Mouse (Mus musculus): ENCODE measurements around the gene Fstl4. TPM values are rescaled to one million over a fixed set of nuclear protein-coding genes. Genes with fewer than 3 reads are reported as not detected.
A peak's percentile ranks its signal among the peaks of the same experiment; 100 is the strongest.

Fstl4 gene
- polyA plus RNA-seq (2014; fragmentation: Nextera tagmentation; extraction: Ambion mirVana) = 7.8 and 8.5 TPM in 2 replicates

DNA sequence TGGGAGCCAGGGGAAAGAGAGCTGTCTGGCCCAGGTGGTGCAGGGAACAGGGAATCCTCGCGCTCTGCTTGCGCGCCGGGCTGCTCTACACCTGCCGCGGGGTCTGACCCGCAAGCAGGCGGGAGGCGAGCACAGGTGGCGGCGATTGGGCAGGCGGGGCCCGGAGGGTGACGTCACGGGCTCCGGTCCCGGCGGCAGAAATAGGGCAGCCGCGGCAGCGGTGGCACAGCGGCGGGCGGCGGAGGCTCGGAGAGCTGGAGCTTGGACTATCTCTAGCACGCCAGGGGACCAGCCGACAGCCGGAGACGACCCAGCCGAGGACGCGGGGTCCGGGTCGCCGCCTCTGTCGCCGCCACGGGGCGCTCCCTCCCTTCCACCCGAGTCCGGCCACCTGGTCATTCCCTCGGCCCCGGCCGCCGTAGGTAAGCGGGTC, at the start of gene Fstl4:
Gene Fstl4 (plus strand): TSS at position 174 of the 433 bp plus-strand sequence.
- Histone ChIP-seq H3K4me1 (ENCODE audit: insufficient read depth) (no peaks in the 10 kb centered on the region), H3K9me3 (ENCODE audit: low read depth, low read length) (no peaks in the 10 kb centered on the region), H3K27me3 (ENCODE audit: insufficient read depth, low read length) (peaks cover 39% of the 10 kb centered on the region), H3K27ac (ENCODE audit: low read depth) (no peak within 1 kb of the TSS), H3K36me3 (ENCODE audit: insufficient read depth) (no peaks in the 10 kb centered on the region), H3K9ac (peak within 1 kb of the TSS; percentile 56), H3K4me2 (peak within 1 kb of the TSS; percentile 89), H3K4me3 (ENCODE audit: low read depth, low read length) (peak within 1 kb of the TSS; percentile 54)
- TF ChIP-seq CTCF (IDR thresholded peaks at IDR 0.05; ENCODE audit: low read depth) = no peak
- ATAC-seq (ENCODE audit: insufficient read depth) (peak; percentile 52), DNase-seq (peak; percentile 49)
- WGBS = under 1% methylated on average over 48 of the region's 48 CpGs

DNA sequence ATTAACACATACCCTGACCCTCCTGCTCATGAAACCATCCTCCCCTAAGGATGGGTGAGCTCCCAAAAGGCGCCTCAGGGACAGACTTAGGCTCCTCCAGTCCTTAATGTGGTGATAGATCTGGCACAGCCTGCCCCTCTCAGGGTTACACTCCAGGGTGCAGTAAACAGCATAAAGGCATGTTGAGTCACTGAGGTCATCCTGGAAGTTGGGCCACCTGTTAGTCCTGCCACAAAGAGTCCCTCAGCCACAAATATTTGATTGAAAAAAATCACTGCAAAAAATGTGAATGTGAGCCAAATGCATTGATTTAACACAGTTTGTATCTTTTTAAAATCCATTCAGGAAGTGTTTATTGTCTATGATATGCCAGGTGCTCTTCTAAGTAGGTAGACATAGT, 45.9 kb upstream of the Fstl4 start:
- TF ChIP-seq CTCF (IDR thresholded peaks at IDR 0.05; ENCODE audit: low read depth) = no peak
- Histone ChIP-seq H3K27ac (ENCODE audit: low read depth) (no peak overlapping the region), H3K4me1 (ENCODE audit: insufficient read depth) (no peaks in the 10 kb centered on the region), H3K36me3 (ENCODE audit: insufficient read depth) (no peaks in the 10 kb centered on the region), H3K9me3 (ENCODE audit: low read depth, low read length) (no peaks in the 10 kb centered on the region), H3K4me2 (no peak overlapping the region), H3K9ac (no peak overlapping the region), H3K4me3 (ENCODE audit: low read depth, low read length) (no peak overlapping the region), H3K27me3 (ENCODE audit: insufficient read depth, low read length) (no peaks in the 10 kb centered on the region)
- DNase-seq (no peak), ATAC-seq (ENCODE audit: insufficient read depth) (no peak)
- 72% methylated on average over 1 of the region's 1 CpGs for WGBS

DNA sequence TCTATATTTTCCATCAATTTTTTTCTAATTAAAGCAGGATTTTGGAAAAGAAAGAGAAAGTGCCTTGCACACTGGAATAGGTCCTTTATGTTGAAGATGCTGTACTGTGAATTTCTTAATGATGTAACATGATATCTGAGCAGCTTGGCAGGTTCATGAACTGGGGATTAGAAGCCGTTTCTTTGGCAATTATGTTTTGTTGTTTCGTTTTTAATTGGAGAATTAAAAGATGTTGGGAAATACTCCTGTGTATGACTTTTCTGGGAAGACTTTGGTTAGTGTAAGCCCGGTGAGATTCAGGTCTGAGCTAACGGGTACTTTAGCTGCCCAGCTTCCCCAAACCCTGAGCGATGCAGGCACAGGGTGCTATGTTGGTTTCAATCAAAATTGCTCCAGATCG, 43.3 kb upstream of the Fstl4 start:
- no peak for TF ChIP-seq CTCF (IDR thresholded peaks at IDR 0.05; ENCODE audit: low read depth)
- no peaks in the 10 kb centered on the region for H3K36me3 ChIP-seq (ENCODE audit: insufficient read depth)
- no peak overlapping the region for H3K9ac ChIP-seq
- H3K9me3 ChIP-seq (ENCODE audit: low read depth, low read length) = no peaks in the 10 kb centered on the region
- no peak overlapping the region for H3K4me3 ChIP-seq (ENCODE audit: low read depth, low read length)
- no peaks in the 10 kb centered on the region for H3K4me1 ChIP-seq (ENCODE audit: insufficient read depth)
- WGBS = 67% methylated on average over 6 of the region's 6 CpGs
- ATAC-seq (ENCODE audit: insufficient read depth) (no peak), DNase-seq (no peak)
- H3K27ac ChIP-seq (ENCODE audit: low read depth) = no peak overlapping the region
- H3K4me2 ChIP-seq = no peak overlapping the region
- no peaks in the 10 kb centered on the region for H3K27me3 ChIP-seq (ENCODE audit: insufficient read depth, low read length)

DNA sequence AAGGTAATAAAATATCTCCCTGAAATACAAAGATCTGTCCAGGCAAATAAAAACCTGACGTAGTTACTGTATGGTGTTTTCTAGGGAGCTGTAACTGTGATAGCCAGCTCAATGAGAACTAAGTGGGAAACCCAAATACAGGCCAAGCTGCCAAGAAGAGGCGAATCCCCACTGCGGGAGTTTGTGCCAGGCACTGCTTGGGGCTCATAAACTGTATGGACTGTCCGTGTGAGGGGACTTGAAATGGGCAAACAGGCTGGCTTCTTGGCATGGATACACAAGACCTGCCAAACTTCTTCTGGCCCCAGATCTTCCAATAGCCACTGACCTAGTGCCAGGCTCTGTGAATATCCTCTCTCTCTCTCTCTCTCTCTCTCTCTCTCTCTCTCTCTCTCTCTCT, 41.7 kb upstream of the Fstl4 start:
- Histone ChIP-seq H3K9me3 (ENCODE audit: low read depth, low read length) (no peaks in the 10 kb centered on the region), H3K4me2 (no peak overlapping the region), H3K9ac (no peak overlapping the region), H3K27me3 (ENCODE audit: insufficient read depth, low read length) (no peaks in the 10 kb centered on the region), H3K36me3 (ENCODE audit: insufficient read depth) (no peaks in the 10 kb centered on the region), H3K27ac (ENCODE audit: low read depth) (no peak overlapping the region), H3K4me1 (ENCODE audit: insufficient read depth) (no peaks in the 10 kb centered on the region), H3K4me3 (ENCODE audit: low read depth, low read length) (no peak overlapping the region)
- DNase-seq = no peak
- no peak for TF ChIP-seq CTCF (IDR thresholded peaks at IDR 0.05; ENCODE audit: low read depth)
- 87% methylated on average over 4 of the region's 4 CpGs for WGBS
- ATAC-seq (ENCODE audit: insufficient read depth) = no peak

DNA sequence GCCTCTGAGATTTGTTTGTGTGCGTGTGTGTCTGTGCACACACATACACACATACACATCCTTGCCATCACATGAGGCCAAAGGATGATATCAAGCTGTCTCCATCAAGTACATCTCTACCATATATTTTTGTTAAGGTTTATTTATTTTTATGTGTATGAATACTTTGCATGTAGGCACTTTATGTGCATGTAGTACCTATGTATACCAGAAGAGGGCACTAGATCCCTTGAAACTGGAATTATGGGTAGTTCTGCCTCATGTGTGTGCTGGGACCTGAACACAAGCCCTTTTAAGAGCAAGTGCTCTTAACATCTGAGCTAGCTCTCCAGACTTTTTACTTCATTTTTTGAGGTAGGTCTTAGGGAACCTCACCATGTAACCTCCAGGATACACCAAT, 38.4 kb upstream of the Fstl4 start:
- Histone ChIP-seq H3K9ac (no peak overlapping the region), H3K4me2 (no peak overlapping the region), H3K27me3 (ENCODE audit: insufficient read depth, low read length) (no peaks in the 10 kb centered on the region), H3K4me1 (ENCODE audit: insufficient read depth) (no peaks in the 10 kb centered on the region), H3K9me3 (ENCODE audit: low read depth, low read length) (no peaks in the 10 kb centered on the region), H3K36me3 (ENCODE audit: insufficient read depth) (no peaks in the 10 kb centered on the region), H3K4me3 (ENCODE audit: low read depth, low read length) (no peak overlapping the region), H3K27ac (ENCODE audit: low read depth) (no peak overlapping the region)
- ATAC-seq (ENCODE audit: insufficient read depth) (no peak), DNase-seq (no peak)
- peak; percentile 58 for TF ChIP-seq CTCF (IDR thresholded peaks at IDR 0.05; ENCODE audit: low read depth)
- WGBS = 93% methylated on average over 1 of the region's 1 CpGs

DNA sequence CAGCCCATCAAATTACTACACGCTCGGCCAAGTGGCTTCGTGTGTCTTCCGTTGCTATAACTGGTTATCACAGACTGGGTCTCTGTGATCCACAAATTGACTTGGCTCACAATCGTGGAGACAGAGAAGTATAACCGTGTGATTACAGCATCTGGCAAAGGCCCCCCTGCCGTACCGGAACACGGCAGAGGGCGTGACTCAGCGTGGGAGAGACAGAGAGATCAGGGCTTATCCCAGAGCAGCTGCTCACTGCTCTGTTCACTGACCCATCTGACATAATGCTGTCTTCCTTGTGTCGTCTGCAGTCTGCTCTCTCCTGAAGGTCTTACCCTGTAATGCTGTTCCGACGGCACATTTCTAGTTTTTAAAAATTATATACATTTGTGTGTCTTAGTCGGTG, 36.0 kb upstream of the Fstl4 start:
- no peaks in the 10 kb centered on the region for H3K9me3 ChIP-seq (ENCODE audit: low read depth, low read length)
- H3K27ac ChIP-seq (ENCODE audit: low read depth) = no peak overlapping the region
- no peak overlapping the region for H3K4me2 ChIP-seq
- ATAC-seq (ENCODE audit: insufficient read depth) = no peak
- H3K27me3 ChIP-seq (ENCODE audit: insufficient read depth, low read length) = no peaks in the 10 kb centered on the region
- DNase-seq = no peak
- H3K36me3 ChIP-seq (ENCODE audit: insufficient read depth) = no peaks in the 10 kb centered on the region
- H3K4me3 ChIP-seq (ENCODE audit: low read depth, low read length) = no peak overlapping the region
- no peak overlapping the region for H3K9ac ChIP-seq
- TF ChIP-seq CTCF (IDR thresholded peaks at IDR 0.05; ENCODE audit: low read depth) = no peak
- no peaks in the 10 kb centered on the region for H3K4me1 ChIP-seq (ENCODE audit: insufficient read depth)
- WGBS = 73% methylated on average over 15 of the region's 15 CpGs

DNA sequence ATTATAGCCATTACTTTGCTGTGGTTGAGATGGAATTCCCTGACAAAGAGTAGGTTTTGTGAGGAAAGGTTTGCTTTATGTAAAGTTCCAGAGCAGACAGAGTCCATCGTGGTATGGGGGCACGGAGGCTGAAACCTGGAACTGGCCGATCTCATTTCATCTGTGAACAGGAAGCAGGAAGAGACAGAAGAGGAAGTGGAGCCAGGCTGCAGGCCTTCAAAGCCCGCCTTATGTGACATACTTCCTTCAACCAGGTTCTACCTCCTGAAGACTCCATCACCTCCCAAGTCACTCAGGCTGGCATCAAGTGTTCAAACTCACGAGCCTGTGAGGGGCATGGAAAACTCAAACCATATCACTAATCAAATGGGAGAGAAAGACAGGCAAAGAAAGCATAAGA, 34.5 kb upstream of the Fstl4 start:
- Histone ChIP-seq H3K4me3 (ENCODE audit: low read depth, low read length) (no peak overlapping the region), H3K27me3 (ENCODE audit: insufficient read depth, low read length) (no peaks in the 10 kb centered on the region), H3K4me2 (no peak overlapping the region), H3K27ac (ENCODE audit: low read depth) (no peak overlapping the region), H3K4me1 (ENCODE audit: insufficient read depth) (no peaks in the 10 kb centered on the region), H3K36me3 (ENCODE audit: insufficient read depth) (no peaks in the 10 kb centered on the region), H3K9ac (no peak overlapping the region), H3K9me3 (ENCODE audit: low read depth, low read length) (no peaks in the 10 kb centered on the region)
- WGBS = 74% methylated on average over 5 of the region's 5 CpGs
- DNase-seq (no peak), ATAC-seq (ENCODE audit: insufficient read depth) (no peak)
- TF ChIP-seq CTCF (IDR thresholded peaks at IDR 0.05; ENCODE audit: low read depth) = no peak

DNA sequence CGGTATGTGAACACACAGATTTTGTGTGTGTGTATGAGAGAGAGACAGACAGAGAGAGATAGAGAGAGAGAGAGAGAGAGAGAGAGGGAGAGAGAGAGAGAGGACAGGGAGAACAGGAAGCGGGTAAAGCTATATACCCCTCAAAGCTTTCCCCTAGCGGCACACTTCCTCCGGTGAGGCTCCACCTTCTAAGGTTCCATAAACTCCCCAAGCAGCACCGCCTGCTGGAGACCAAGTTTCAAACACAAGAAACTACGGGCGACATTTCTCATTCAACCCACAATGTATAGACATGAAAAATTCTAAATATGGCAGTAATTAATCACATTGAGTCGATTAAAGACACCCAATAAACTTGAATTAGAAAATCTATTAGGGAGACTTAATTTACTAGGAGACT, 32.5 kb upstream of the Fstl4 start:
- peak; percentile 53 for DNase-seq
- H3K4me3 ChIP-seq (ENCODE audit: low read depth, low read length) = no peak overlapping the region
- H3K27me3 ChIP-seq (ENCODE audit: insufficient read depth, low read length) = no peaks in the 10 kb centered on the region
- H3K9ac ChIP-seq = no peak overlapping the region
- no peak overlapping the region for H3K27ac ChIP-seq (ENCODE audit: low read depth)
- peak; percentile 42; the same call in 1 of the 2 replicates for TF ChIP-seq CTCF (IDR thresholded peaks at IDR 0.05; ENCODE audit: low read depth)
- H3K4me1 ChIP-seq (ENCODE audit: insufficient read depth) = no peaks in the 10 kb centered on the region
- ATAC-seq (ENCODE audit: insufficient read depth) = no peak
- H3K4me2 ChIP-seq = no peak overlapping the region
- 43% methylated on average over 8 of the region's 8 CpGs for WGBS
- no peaks in the 10 kb centered on the region for H3K9me3 ChIP-seq (ENCODE audit: low read depth, low read length)
- H3K36me3 ChIP-seq (ENCODE audit: insufficient read depth) = no peaks in the 10 kb centered on the region

Data from lung, embryonic 14.5 days (tissue).